Mouse (Mus musculus) gastrocnemius, postnatal 25 days (tissue): ENCODE measurements at regions not wholly inside any gene's neighbourhood (a gene's known extent, or its start where the extent isn't known, plus 50 kb on each side); places are given as distances from the start of the nearest gene placed in this dataset.

Source experiments
- DNase-seq: peaks from one replicate; pipeline ENCODE4 v3.0.0; 2022

- no peak for DNase-seq
These were observed 211.8 kb upstream of the 9630041A04Rik start for GRCm38 (mm10) chr9:101649816-101650215.

GRCm38 (mm10) chr9:101641524-101641923, 220.1 kb upstream of the 9630041A04Rik start:
- no peak for DNase-seq

GRCm38 (mm10) chr9:101640598-101640997, 221.0 kb upstream of the 9630041A04Rik start:
- DNase-seq = no peak

GRCm38 (mm10) chr9:101616261-101616660, 245.4 kb upstream of the 9630041A04Rik start:
- no peak for DNase-seq

GRCm38 (mm10) chr9:101615176-101615575, 246.5 kb upstream of the 9630041A04Rik start:
- no peak for DNase-seq

- no peak for DNase-seq
These were observed 247.7 kb upstream of the 9630041A04Rik start for GRCm38 (mm10) chr9:101613933-101614332.

- DNase-seq = no peak
These were observed 248.2 kb upstream of the 9630041A04Rik start for GRCm38 (mm10) chr9:101613471-101613870.

GRCm38 (mm10) chr9:101612971-101613370, 248.7 kb upstream of the 9630041A04Rik start:
- DNase-seq = no peak

- DNase-seq = peak; percentile 20
These were observed 249.1 kb upstream of the 9630041A04Rik start for GRCm38 (mm10) chr9:101612571-101612970.

- DNase-seq = no peak
These were observed 250.2 kb upstream of the 9630041A04Rik start for GRCm38 (mm10) chr9:101611481-101611880.

GRCm38 (mm10) chr9:101610806-101611443, 250.7 kb upstream of the 9630041A04Rik start:
- DNase-seq = no peak

- DNase-seq = no peak
These were observed 251.3 kb upstream of the 9630041A04Rik start for GRCm38 (mm10) chr9:101610338-101610737.

- no peak for DNase-seq
These were observed 258.8 kb upstream of the 9630041A04Rik start for GRCm38 (mm10) chr9:101602799-101603198.

GRCm38 (mm10) chr9:101596898-101597297, 264.7 kb upstream of the 9630041A04Rik start:
- no peak for DNase-seq

GRCm38 (mm10) chr9:101595101-101595650, 266.5 kb upstream of the 9630041A04Rik start:
- no peak for DNase-seq

- no peak for DNase-seq
These were observed 269.0 kb upstream of the 9630041A04Rik start for GRCm38 (mm10) chr9:101592621-101593020.

- no peak for DNase-seq
These were observed 270.0 kb upstream of the 9630041A04Rik start for GRCm38 (mm10) chr9:101591681-101592080.

- peak; percentile 71 for DNase-seq
These were observed 271.3 kb upstream of the 9630041A04Rik start for GRCm38 (mm10) chr9:101590310-101590709.

- DNase-seq = no peak
These were observed 280.6 kb upstream of the 9630041A04Rik start for GRCm38 (mm10) chr9:101581064-101581463.

- no peak for DNase-seq
These were observed 290.9 kb upstream of the 9630041A04Rik start for GRCm38 (mm10) chr9:101570714-101571113.

GRCm38 (mm10) chr9:101563196-101563595, 298.4 kb upstream of the 9630041A04Rik start:
- DNase-seq = no peak

GRCm38 (mm10) chr9:101559366-101559765, 302.3 kb upstream of the 9630041A04Rik start:
- no peak for DNase-seq

- DNase-seq = no peak
These were observed 303.5 kb upstream of the Ppp2r3a start for GRCm38 (mm10) chr9:101555011-101555673.

- no peak for DNase-seq
These were observed 301.2 kb upstream of the Ppp2r3a start for GRCm38 (mm10) chr9:101552789-101553188.
